Mouse (Mus musculus): ENCODE measurements around the gene Dpf1. TPM values are rescaled to one million over a fixed set of nuclear protein-coding genes. Genes with fewer than 3 reads are reported as not detected.
A peak's percentile ranks its signal among the peaks of the same experiment; 100 is the strongest.

Dpf1 gene
- polyA plus RNA-seq, 1 experiment = 0.47 TPM

GRCm38 (mm10) chr7:29288942-29289638 is 14.7 kb upstream of the Dpf1 start, which contains the start of gene Ppp1r14a:
Gene Ppp1r14a (plus strand): TSS chr7:29289308.
- Histone ChIP-seq H3K4me3 (ENCODE audit: low read depth, low read length) (peak within 1 kb of the TSS; percentile 72), H3K36me3 (ENCODE audit: control insufficient read depth, insufficient read depth, low read length) (no peaks in the 10 kb centered on the region), H3K4me1 (ENCODE audit: control insufficient read depth, insufficient read depth, insufficient read length, low read length) (peaks cover 17% of the 10 kb centered on the region), H3K27ac (ENCODE audit: insufficient read depth, low read depth, low read length) (peak within 1 kb of the TSS; percentile 72), H3K27me3 (ENCODE audit: control insufficient read depth, insufficient read depth, low read length) (no peaks in the 10 kb centered on the region)
- 3% methylated on average over 59 of the region's 59 CpGs for WGBS
- peak; percentile 87 for TF ChIP-seq CTCF (IDR thresholded peaks at IDR 0.05; ENCODE audit: extremely low read depth, insufficient read length, insufficient replicate concordance, low read depth, low read length)
- peak; percentile 41; the same call in 1 of the 2 replicates for TF ChIP-seq POLR2A (IDR thresholded peaks at IDR 0.05; ENCODE audit: low read depth, low read length)

DNA sequence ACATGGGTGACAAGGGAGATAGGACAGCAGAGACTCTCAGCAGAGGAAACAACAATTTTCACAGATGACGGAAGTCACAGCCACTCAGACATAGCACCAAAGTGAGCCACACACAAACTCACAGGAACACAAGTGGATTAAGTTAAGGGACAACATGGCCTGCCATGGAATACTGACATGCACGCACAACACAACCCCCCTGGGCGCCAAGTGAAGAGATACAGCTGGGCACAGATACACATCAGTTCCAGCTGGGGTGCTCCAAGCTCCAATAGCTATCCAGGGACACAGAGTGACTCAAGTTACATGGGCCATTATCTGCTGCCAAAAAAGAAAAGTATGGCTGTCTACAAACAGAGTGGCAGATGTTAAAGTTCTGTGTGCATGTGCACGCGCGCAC is 13.9 kb upstream of the Dpf1 start:
- peak overlapping the region; percentile 72 for H3K4me3 ChIP-seq (ENCODE audit: low read depth, low read length)
- 85% methylated on average over 6 of the region's 6 CpGs for WGBS
- H3K36me3 ChIP-seq (ENCODE audit: control insufficient read depth, insufficient read depth, low read length) = no peaks in the 10 kb centered on the region
- H3K27me3 ChIP-seq (ENCODE audit: control insufficient read depth, insufficient read depth, low read length) = no peaks in the 10 kb centered on the region
- peak overlapping the region; percentile 72; the same call in 1 of the 2 replicates for H3K27ac ChIP-seq (ENCODE audit: insufficient read depth, low read depth, low read length)
- H3K4me1 ChIP-seq (ENCODE audit: control insufficient read depth, insufficient read depth, insufficient read length, low read length) = peaks cover 17% of the 10 kb centered on the region
- TF ChIP-seq CTCF (IDR thresholded peaks at IDR 0.05; ENCODE audit: extremely low read depth, insufficient read length, insufficient replicate concordance, low read depth, low read length) = no peak
- no peak for TF ChIP-seq POLR2A (IDR thresholded peaks at IDR 0.05; ENCODE audit: low read depth, low read length)

DNA sequence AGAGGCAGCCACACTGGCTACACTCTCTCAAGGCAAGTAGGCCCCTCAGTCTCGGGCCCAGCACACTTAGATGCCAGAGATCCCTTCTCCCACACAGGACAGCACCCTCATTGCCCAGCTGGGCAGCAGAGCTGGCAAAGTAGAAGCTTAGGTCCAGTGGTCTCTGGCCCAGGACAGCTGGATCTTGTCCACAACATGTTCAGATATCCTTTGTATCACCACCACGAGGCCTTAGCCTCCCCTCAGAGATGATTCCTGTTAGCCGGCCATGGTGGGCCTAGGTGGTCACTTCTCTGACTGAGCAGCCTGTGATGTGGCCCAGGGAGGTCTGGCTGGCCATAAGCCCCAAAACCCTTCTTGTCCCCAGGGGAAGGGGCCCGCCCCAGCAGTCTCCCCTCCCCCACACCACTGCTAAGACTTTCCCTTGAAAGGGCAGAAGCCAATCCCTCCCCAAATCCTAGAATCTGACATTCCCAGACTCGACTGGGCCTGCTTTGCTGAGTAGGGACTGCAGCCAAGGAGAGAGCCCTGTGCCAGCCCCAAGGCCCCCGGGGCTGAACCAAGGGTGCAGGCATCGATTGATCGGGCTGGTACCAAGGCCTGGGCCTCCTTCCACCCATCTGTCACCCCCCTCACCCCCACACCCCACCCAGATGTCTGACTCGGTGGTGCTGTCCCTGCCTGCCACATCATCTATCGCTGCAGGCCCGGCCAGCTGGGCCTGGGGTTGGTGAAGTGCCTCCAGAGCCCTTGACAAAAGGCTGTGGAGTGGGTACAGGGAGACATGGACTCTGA is 12.9 kb upstream of the Dpf1 start:
- Histone ChIP-seq H3K36me3 (ENCODE audit: control insufficient read depth, insufficient read depth, low read length) (no peaks in the 10 kb centered on the region), H3K27ac (ENCODE audit: insufficient read depth, low read depth, low read length) (peak overlapping the region; percentile 62; the same call in 1 of the 2 replicates), H3K4me1 (ENCODE audit: control insufficient read depth, insufficient read depth, insufficient read length, low read length) (peaks cover 17% of the 10 kb centered on the region), H3K4me3 (ENCODE audit: low read depth, low read length) (peak overlapping the region; percentile 28), H3K27me3 (ENCODE audit: control insufficient read depth, insufficient read depth, low read length) (no peaks in the 10 kb centered on the region)
- WGBS = 72% methylated on average over 11 of the region's 11 CpGs
- no peak for TF ChIP-seq POLR2A (IDR thresholded peaks at IDR 0.05; ENCODE audit: low read depth, low read length)
- no peak for TF ChIP-seq CTCF (IDR thresholded peaks at IDR 0.05; ENCODE audit: extremely low read depth, insufficient read length, insufficient replicate concordance, low read depth, low read length)

DNA sequence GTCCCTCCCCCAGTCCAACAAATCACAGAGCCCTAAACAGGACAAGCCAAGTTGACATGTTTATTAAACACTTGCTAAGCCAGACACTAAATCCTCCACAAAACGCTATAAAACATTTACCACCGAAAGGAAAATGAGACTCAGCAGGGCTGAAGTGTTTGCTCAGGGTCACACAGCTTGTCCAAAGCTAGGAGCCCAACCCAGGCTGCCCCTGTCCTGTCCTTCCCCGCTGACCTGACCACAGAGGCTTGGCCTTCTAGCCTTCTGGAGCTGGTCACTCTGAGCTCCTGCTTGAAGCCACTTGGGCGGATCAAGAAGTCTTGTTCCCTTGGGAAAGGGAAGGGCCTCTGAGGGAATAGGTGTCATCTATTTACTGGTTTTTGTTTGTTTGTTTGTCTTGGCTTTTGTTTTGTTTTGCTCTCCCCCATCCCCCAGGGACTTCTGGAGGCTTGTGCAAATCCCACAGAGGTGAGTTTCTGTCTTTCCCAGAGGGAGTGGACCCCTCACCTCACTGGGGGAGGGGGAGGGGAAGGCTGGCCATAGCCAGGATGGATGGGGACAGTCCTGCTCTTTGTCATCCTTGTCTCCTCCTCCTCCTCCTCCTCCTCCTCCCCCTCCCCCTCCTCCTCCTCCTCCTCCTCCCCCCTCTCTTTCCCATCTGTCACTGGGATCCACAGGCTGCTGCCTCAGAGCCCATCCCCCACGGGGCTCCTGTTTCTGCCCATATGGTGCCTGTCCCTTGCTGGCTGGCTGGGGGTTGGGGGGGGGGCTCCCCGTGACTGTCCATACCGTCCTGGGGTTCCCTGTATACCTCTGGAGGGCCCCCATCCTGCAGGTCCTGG is 11.9 kb upstream of the Dpf1 start:
- WGBS = 61% methylated on average over 7 of the region's 7 CpGs

DNA sequence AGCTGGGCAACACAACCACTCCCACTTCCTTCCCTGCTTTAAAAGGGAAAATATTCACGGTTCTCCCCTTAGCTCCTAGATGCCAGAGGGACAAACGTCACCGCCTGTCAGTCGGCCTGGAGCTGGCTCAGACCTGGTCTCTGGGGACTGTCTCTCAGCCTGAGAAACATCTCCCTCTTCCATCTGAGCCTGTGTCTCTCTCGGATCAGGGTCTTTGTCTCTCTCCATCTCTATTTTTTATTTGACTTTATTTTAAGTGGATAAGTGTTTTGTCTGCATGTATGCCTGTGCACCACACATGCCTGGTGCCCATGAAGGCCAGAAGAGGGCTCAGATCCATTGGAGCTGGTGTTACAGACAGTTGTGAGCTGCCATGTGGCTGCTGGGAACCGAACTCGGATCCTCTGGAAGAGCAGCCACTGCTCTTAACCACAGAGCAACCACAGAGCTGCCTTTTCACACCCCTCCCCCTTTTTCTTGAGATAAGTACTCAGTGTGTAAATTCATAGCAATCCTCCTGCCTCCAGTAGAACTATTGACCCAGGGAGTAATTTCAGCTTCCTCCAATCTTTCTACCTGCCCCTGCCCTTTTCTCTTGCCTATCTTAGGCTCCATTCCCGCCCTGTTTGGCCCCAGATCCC is 11.2 kb upstream of the Dpf1 start:
- H3K36me3 ChIP-seq (ENCODE audit: control insufficient read depth, insufficient read depth, low read length) = no peaks in the 10 kb centered on the region
- TF ChIP-seq CTCF (IDR thresholded peaks at IDR 0.05; ENCODE audit: extremely low read depth, insufficient read length, insufficient replicate concordance, low read depth, low read length) = no peak
- no peak for TF ChIP-seq POLR2A (IDR thresholded peaks at IDR 0.05; ENCODE audit: low read depth, low read length)
- no peaks in the 10 kb centered on the region for H3K27me3 ChIP-seq (ENCODE audit: control insufficient read depth, insufficient read depth, low read length)
- H3K27ac ChIP-seq (ENCODE audit: insufficient read depth, low read depth, low read length) = peak overlapping the region; percentile 23
- peaks cover 13% of the 10 kb centered on the region for H3K4me1 ChIP-seq (ENCODE audit: control insufficient read depth, insufficient read depth, insufficient read length, low read length)
- no peak overlapping the region for H3K4me3 ChIP-seq (ENCODE audit: low read depth, low read length)
- 63% methylated on average over 8 of the region's 8 CpGs for WGBS

More for the DNA sequence above, 11.9 kb upstream of the Dpf1 start:
- Histone ChIP-seq H3K36me3 (ENCODE audit: control insufficient read depth, insufficient read depth, low read length) (no peaks in the 10 kb centered on the region), H3K4me1 (ENCODE audit: control insufficient read depth, insufficient read depth, insufficient read length, low read length) (peaks cover 17% of the 10 kb centered on the region), H3K27me3 (ENCODE audit: control insufficient read depth, insufficient read depth, low read length) (no peaks in the 10 kb centered on the region), H3K27ac (ENCODE audit: insufficient read depth, low read depth, low read length) (peak overlapping the region; percentile 62; the same call in 1 of the 2 replicates), H3K4me3 (ENCODE audit: low read depth, low read length) (no peak overlapping the region)
- TF ChIP-seq CTCF (IDR thresholded peaks at IDR 0.05; ENCODE audit: extremely low read depth, insufficient read length, insufficient replicate concordance, low read depth, low read length) = no peak
- no peak for TF ChIP-seq POLR2A (IDR thresholded peaks at IDR 0.05; ENCODE audit: low read depth, low read length)
